Mouse (Mus musculus): ENCODE data around the gene Rmnd5a. TPM values are rescaled to one million over a fixed set of nuclear protein-coding genes. Genes with fewer than 3 reads are reported as not detected.

Rmnd5a gene
- polyA plus RNA-seq, 2 experiments, result 10.0 to 35.9 TPM

GRCm38 (mm10) chr6:71352866-71353427 lies 87.5 kb downstream of the Rmnd5a start:
- no peaks in the 10 kb centered on the region for H3K4me1 ChIP-seq (ENCODE audit: control insufficient read depth, insufficient read depth, low read length)
- H3K27ac ChIP-seq (replicated peaks; ENCODE audit: low read depth, low read length), result no peak overlapping the region
- H3K36me3 ChIP-seq (ENCODE audit: control insufficient read depth, insufficient read depth, low read length), result no peaks in the 10 kb centered on the region
- H3K4me3 ChIP-seq (replicated peaks; ENCODE audit: low read length), result no peak overlapping the region
- H3K27me3 ChIP-seq (ENCODE audit: control insufficient read depth, insufficient read depth, low read length), result no peaks in the 10 kb centered on the region
- DNase-seq (ENCODE audit: low spot score) (no peak), ATAC-seq (ENCODE audit: low FRiP score, low read depth) (no peak)
- 0 out of 2 replicates have a peak, but pooled peaks cover 2% of the 10 kb centered on the region for H3K9me3 ChIP-seq (ENCODE audit: control insufficient read depth, low read length)
- H3K9ac ChIP-seq (ENCODE audit: low read depth, low read length, severe bottlenecking), result no peak overlapping the region
- 84% methylated on average over 10 of the region's 10 CpGs for WGBS
- H3K4me2 ChIP-seq (replicated peaks; ENCODE audit: low read depth, low read length, severe bottlenecking), result no peak overlapping the region
- no peak for TF ChIP-seq POLR2A (IDR thresholded peaks at IDR 0.05; ENCODE audit: borderline replicate concordance, extremely low read depth, insufficient read depth, insufficient read length)

DNA sequence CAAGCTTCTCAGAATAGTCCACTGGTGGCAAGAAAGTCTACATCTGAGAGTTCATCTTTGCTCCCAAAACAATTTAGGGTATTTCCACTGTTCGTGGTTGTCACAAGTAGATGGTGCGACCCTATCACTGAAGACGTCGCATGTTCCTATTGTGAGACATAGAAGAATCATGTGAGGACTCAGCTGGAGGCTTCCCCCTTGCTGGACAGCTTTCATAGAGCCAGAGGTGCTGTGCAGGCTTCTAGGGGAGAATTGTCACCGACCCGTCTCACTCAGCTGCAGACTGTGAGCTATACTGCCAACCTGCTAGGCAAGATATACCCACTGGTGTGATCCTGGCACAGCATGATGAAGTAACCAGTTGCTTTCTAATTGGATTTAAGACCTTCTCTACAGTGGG lies 88.2 kb downstream of the Rmnd5a start:
- Histone ChIP-seq H3K4me1 (ENCODE audit: control insufficient read depth, insufficient read depth, low read length) (no peaks in the 10 kb centered on the region), H3K4me2 (replicated peaks; ENCODE audit: low read depth, low read length, severe bottlenecking) (no peak overlapping the region), H3K9ac (ENCODE audit: low read depth, low read length, severe bottlenecking) (no peak overlapping the region), H3K36me3 (ENCODE audit: control insufficient read depth, insufficient read depth, low read length) (no peaks in the 10 kb centered on the region), H3K27ac (replicated peaks; ENCODE audit: low read depth, low read length) (no peak overlapping the region), H3K4me3 (replicated peaks; ENCODE audit: low read length) (no peak overlapping the region), H3K27me3 (ENCODE audit: control insufficient read depth, insufficient read depth, low read length) (no peaks in the 10 kb centered on the region), H3K9me3 (ENCODE audit: control insufficient read depth, low read length) (0 out of 2 replicates have a peak, but pooled peaks cover 4% of the 10 kb centered on the region)
- ATAC-seq (ENCODE audit: low FRiP score, low read depth), result no peak
- DNase-seq (ENCODE audit: low spot score), result no peak
- no peak for TF ChIP-seq POLR2A (IDR thresholded peaks at IDR 0.05; ENCODE audit: borderline replicate concordance, extremely low read depth, insufficient read depth, insufficient read length)
- WGBS, result 92% methylated on average over 6 of the region's 6 CpGs

GRCm38 (mm10) chr6:71351201-71351600 lies 89.2 kb downstream of the Rmnd5a start:
- H3K36me3 ChIP-seq (ENCODE audit: control insufficient read depth, insufficient read depth, low read length), result no peaks in the 10 kb centered on the region
- H3K4me2 ChIP-seq (replicated peaks; ENCODE audit: low read depth, low read length, severe bottlenecking), result no peak overlapping the region
- DNase-seq (ENCODE audit: low spot score), result no peak
- WGBS, result 90% methylated on average over 3 of the region's 3 CpGs
- no peak overlapping the region for H3K27ac ChIP-seq (replicated peaks; ENCODE audit: low read depth, low read length)
- ATAC-seq (ENCODE audit: low FRiP score, low read depth), result no peak
- no peaks in the 10 kb centered on the region for H3K27me3 ChIP-seq (ENCODE audit: control insufficient read depth, insufficient read depth, low read length)
- TF ChIP-seq POLR2A (IDR thresholded peaks at IDR 0.05; ENCODE audit: borderline replicate concordance, extremely low read depth, insufficient read depth, insufficient read length), result no peak
- H3K4me3 ChIP-seq (replicated peaks; ENCODE audit: low read length), result no peak overlapping the region
- H3K4me1 ChIP-seq (ENCODE audit: control insufficient read depth, insufficient read depth, low read length), result no peaks in the 10 kb centered on the region
- H3K9ac ChIP-seq (ENCODE audit: low read depth, low read length, severe bottlenecking), result no peak overlapping the region
- 0 out of 2 replicates have a peak, but pooled peaks cover 4% of the 10 kb centered on the region for H3K9me3 ChIP-seq (ENCODE audit: control insufficient read depth, low read length)

- Histone ChIP-seq H3K4me1 (ENCODE audit: control insufficient read depth, insufficient read depth, low read length) (no peaks in the 10 kb centered on the region), H3K4me2 (replicated peaks; ENCODE audit: low read depth, low read length, severe bottlenecking) (no peak overlapping the region), H3K36me3 (ENCODE audit: control insufficient read depth, insufficient read depth, low read length) (no peaks in the 10 kb centered on the region), H3K27ac (replicated peaks; ENCODE audit: low read depth, low read length) (no peak overlapping the region), H3K9ac (ENCODE audit: low read depth, low read length, severe bottlenecking) (no peak overlapping the region), H3K4me3 (replicated peaks; ENCODE audit: low read length) (no peak overlapping the region), H3K27me3 (ENCODE audit: control insufficient read depth, insufficient read depth, low read length) (no peaks in the 10 kb centered on the region), H3K9me3 (ENCODE audit: control insufficient read depth, low read length) (0 out of 2 replicates have a peak, but pooled peaks cover 4% of the 10 kb centered on the region)
- no peak for TF ChIP-seq POLR2A (IDR thresholded peaks at IDR 0.05; ENCODE audit: borderline replicate concordance, extremely low read depth, insufficient read depth, insufficient read length)
- DNase-seq (ENCODE audit: low spot score), result no peak
- no peak for ATAC-seq (ENCODE audit: low FRiP score, low read depth)
- 95% methylated on average over 9 of the region's 9 CpGs for WGBS
Measured at GRCm38 (mm10) chr6:71348006-71348405, 92.4 kb downstream of the Rmnd5a start.

DNA sequence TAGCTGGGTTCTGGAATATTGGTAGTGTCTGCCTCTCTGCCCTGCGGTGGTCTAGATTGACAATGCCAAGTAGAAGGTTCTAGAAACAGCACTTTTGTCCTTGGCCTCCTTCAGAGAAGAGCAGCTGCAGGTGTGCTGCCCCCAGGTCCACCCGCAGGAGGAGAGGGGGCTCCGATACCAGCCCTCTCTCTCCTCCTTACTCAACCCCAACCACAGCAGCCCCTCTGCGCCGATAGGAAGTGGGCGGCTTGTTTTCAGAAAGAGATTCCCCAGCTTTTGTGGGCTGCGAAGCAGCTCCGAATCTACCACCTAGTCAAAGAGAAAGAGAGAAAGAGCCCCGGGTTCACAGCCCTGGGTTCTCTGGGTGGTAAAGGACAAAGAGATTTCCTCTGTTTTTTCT lies 99.3 kb downstream of the Rmnd5a start:
- no peak overlapping the region for H3K4me2 ChIP-seq (replicated peaks; ENCODE audit: low read depth, low read length, severe bottlenecking)
- TF ChIP-seq POLR2A (IDR thresholded peaks at IDR 0.05; ENCODE audit: borderline replicate concordance, extremely low read depth, insufficient read depth, insufficient read length), result no peak
- WGBS, result 88% methylated on average over 9 of the region's 9 CpGs
- H3K9me3 ChIP-seq (ENCODE audit: control insufficient read depth, low read length), result no peaks in the 10 kb centered on the region
- H3K4me3 ChIP-seq (replicated peaks; ENCODE audit: low read length), result no peak overlapping the region
- ATAC-seq (ENCODE audit: low FRiP score, low read depth), result no peak
- H3K9ac ChIP-seq (ENCODE audit: low read depth, low read length, severe bottlenecking), result no peak overlapping the region
- no peak overlapping the region for H3K27ac ChIP-seq (replicated peaks; ENCODE audit: low read depth, low read length)
- DNase-seq (ENCODE audit: low spot score), result no peak
- no peaks in the 10 kb centered on the region for H3K27me3 ChIP-seq (ENCODE audit: control insufficient read depth, insufficient read depth, low read length)
- no peaks in the 10 kb centered on the region for H3K36me3 ChIP-seq (ENCODE audit: control insufficient read depth, insufficient read depth, low read length)
- no peaks in the 10 kb centered on the region for H3K4me1 ChIP-seq (ENCODE audit: control insufficient read depth, insufficient read depth, low read length)
